Mouse (Mus musculus): ENCODE measurements around the gene Spindoc. TPM values are rescaled to one million over a fixed set of nuclear protein-coding genes. Genes with fewer than 3 reads are reported as not detected.

Gene Spindoc
- total and polyA plus RNA-seq, 2 experiments from 2014 or later: 19.8 to 35.2 TPM

DNA sequence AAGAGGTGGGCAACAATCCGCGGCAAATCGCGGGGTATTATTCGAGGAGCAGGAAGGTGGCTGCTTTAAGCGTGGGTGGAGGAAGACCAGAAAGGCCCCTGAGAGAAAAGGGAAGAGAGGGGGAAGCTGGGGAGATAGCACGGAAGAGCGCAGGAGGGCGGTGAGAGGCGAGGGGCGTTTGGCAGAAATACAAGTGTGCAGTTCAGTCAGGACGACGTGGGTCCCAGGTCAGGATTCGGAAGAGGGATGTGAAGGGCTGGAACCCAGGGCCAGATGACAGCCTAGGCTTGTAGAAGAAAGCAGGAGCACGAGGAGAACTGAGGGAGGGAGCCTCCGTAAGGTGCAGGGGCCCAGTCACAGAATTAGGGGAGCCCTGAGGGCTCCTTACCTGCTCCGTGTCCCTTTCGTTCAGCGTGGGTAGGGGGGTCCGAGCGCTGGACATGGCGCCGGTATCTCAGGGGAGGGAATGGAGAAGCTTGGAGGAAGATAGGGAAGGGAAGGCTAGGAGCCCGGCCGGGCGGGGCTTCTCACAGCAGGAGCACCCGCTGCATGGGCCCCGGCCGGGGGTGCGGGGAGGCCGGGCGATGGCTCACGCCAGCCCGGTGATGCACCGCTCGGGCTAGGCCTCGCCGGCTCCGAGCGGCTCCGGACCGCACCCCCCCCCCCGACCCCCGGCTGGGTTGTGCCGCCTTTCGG is 41.9 kb downstream of the Spindoc start:
- DNase-seq (ENCODE audit: low spot score): peak; percentile 17
- H3K4me1 ChIP-seq (ENCODE audit: insufficient read depth, low read length): peaks cover 21% of the 10 kb centered on the region
- peak; percentile 83 for ATAC-seq (ENCODE audit: low FRiP score)

DNA sequence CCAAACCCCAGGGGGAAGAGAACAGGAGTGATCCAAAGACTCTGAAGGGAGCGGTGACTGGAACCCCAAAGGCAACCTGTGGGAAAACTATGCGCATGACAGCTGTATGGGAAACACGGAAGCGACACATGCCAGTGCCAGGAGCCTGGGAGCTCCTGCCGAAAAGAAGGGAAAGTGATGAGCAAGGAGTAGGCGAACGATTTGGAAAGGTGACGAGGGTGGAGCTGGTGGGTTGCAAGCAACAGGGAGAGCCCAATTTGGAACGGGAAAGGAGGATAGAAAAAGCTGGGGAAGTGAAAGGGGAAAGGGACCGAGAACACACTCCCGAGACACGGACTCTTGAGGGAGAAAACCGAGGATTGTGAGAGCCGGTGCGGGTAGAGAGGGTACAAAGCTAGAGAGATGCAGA is 42.4 kb downstream of the Spindoc start:
- no peak overlapping the region for H3K27ac ChIP-seq (ENCODE audit: low read depth, low read length)
- H3K9me3 ChIP-seq (ENCODE audit: low read length): no peaks in the 10 kb centered on the region
- no peak for ATAC-seq (ENCODE audit: low FRiP score)
- WGBS: under 1% methylated on average over 15 of the region's 15 CpGs
- no peak for TF ChIP-seq CTCF (IDR thresholded peaks at IDR 0.05)
- H3K27me3 ChIP-seq (ENCODE audit: insufficient read depth, low read length): no peaks in the 10 kb centered on the region
- H3K4me3 ChIP-seq (ENCODE audit: low read depth, low read length): peak overlapping the region; percentile 89
- peak; percentile 28 for DNase-seq (ENCODE audit: low spot score)
- H3K36me3 ChIP-seq (ENCODE audit: insufficient read depth, low read length): no peaks in the 10 kb centered on the region
- peak overlapping the region; percentile 99 for H3K9ac ChIP-seq (replicated peaks; ENCODE audit: low read length, poor library complexity, severe bottlenecking)
- H3K4me1 ChIP-seq (ENCODE audit: insufficient read depth, low read length): peaks cover 21% of the 10 kb centered on the region
- H3K4me2 ChIP-seq (ENCODE audit: low read depth, low read length, poor library complexity, severe bottlenecking): peak overlapping the region; percentile 90

More for the DNA sequence above, 41.9 kb downstream of the Spindoc start:
- WGBS: under 1% methylated on average over 23 of the region's 46 CpGs
- Histone ChIP-seq H3K9me3 (ENCODE audit: low read length) (no peaks in the 10 kb centered on the region), H3K4me2 (ENCODE audit: low read depth, low read length, poor library complexity, severe bottlenecking) (peak overlapping the region; percentile 90), H3K27ac (ENCODE audit: low read depth, low read length) (peak overlapping the region; percentile 77), H3K27me3 (ENCODE audit: insufficient read depth, low read length) (no peaks in the 10 kb centered on the region), H3K4me3 (ENCODE audit: low read depth, low read length) (peak overlapping the region; percentile 89), H3K36me3 (ENCODE audit: insufficient read depth, low read length) (no peaks in the 10 kb centered on the region), H3K9ac (replicated peaks; ENCODE audit: low read length, poor library complexity, severe bottlenecking) (peak overlapping the region; percentile 99)
- TF ChIP-seq CTCF (IDR thresholded peaks at IDR 0.05): no peak

DNA sequence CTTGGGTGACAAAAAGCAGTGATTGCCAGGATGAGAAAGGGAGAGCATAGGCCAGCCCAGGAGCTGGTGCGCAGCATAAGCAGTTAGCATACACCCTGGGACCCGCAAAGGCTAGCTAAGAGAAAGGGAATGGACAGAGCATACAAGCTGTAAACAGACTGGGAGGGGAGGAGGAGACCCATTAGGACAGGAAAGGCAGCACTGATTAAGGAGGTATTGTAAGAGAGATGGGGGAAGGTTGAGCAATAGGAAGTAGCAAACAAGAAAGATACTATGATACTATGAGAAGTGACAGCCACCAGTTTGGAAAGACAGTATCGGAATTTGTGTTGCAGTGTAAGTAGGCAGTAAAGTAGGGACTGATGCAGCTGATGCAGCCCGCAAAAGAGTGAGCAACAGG is 42.9 kb downstream of the Spindoc start:
- no peak for TF ChIP-seq CTCF (IDR thresholded peaks at IDR 0.05)
- no peaks in the 10 kb centered on the region for H3K9me3 ChIP-seq (ENCODE audit: low read length)
- no peaks in the 10 kb centered on the region for H3K36me3 ChIP-seq (ENCODE audit: insufficient read depth, low read length)
- no peaks in the 10 kb centered on the region for H3K27me3 ChIP-seq (ENCODE audit: insufficient read depth, low read length)
- peak overlapping the region; percentile 90 for H3K4me2 ChIP-seq (ENCODE audit: low read depth, low read length, poor library complexity, severe bottlenecking)
- H3K4me1 ChIP-seq (ENCODE audit: insufficient read depth, low read length): peaks cover 21% of the 10 kb centered on the region
- no peak overlapping the region for H3K27ac ChIP-seq (ENCODE audit: low read depth, low read length)
- peak overlapping the region; percentile 99 for H3K9ac ChIP-seq (replicated peaks; ENCODE audit: low read length, poor library complexity, severe bottlenecking)
- DNase-seq (ENCODE audit: low spot score): no peak
- no peak for ATAC-seq (ENCODE audit: low FRiP score)
- 41% methylated on average over 4 of the region's 4 CpGs for WGBS
- peak overlapping the region; percentile 89 for H3K4me3 ChIP-seq (ENCODE audit: low read depth, low read length)

DNA sequence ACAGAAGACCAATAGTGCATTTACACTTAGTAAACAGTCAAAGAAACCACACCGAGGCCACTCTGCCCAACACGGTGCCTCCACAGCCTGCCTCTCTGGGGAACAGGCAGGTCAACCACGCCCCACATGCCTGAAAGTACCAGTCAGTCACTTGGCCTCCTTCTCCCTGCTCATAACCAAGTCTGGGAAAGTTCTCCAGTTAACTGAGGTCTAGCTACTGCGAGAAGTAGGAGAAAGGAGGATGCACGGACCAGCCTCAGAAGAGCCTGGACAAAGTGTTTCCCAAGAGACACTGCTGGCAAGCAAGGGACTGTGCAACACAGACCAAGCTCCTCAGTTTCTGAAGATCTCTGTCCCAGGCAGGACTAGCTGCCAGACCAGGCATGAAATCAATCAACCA is 43.8 kb downstream of the Spindoc start:
- H3K27ac ChIP-seq (ENCODE audit: low read depth, low read length): no peak overlapping the region
- H3K4me1 ChIP-seq (ENCODE audit: insufficient read depth, low read length): peaks cover 21% of the 10 kb centered on the region
- H3K36me3 ChIP-seq (ENCODE audit: insufficient read depth, low read length): peaks cover under 1% of the 10 kb centered on the region; the same call in 1 of the 2 replicates
- no peak for ATAC-seq (ENCODE audit: low FRiP score)
- TF ChIP-seq CTCF (IDR thresholded peaks at IDR 0.05): no peak
- H3K9ac ChIP-seq (replicated peaks; ENCODE audit: low read length, poor library complexity, severe bottlenecking): peak overlapping the region; percentile 48; the same call in 1 of the 2 replicates
- peak overlapping the region; percentile 89; the same call in 1 of the 2 replicates for H3K4me3 ChIP-seq (ENCODE audit: low read depth, low read length)
- no peaks in the 10 kb centered on the region for H3K9me3 ChIP-seq (ENCODE audit: low read length)
- H3K4me2 ChIP-seq (ENCODE audit: low read depth, low read length, poor library complexity, severe bottlenecking): peak overlapping the region; percentile 90
- DNase-seq (ENCODE audit: low spot score): peak; percentile 26
- 57% methylated on average over 5 of the region's 5 CpGs for WGBS
- no peaks in the 10 kb centered on the region for H3K27me3 ChIP-seq (ENCODE audit: insufficient read depth, low read length)

DNA sequence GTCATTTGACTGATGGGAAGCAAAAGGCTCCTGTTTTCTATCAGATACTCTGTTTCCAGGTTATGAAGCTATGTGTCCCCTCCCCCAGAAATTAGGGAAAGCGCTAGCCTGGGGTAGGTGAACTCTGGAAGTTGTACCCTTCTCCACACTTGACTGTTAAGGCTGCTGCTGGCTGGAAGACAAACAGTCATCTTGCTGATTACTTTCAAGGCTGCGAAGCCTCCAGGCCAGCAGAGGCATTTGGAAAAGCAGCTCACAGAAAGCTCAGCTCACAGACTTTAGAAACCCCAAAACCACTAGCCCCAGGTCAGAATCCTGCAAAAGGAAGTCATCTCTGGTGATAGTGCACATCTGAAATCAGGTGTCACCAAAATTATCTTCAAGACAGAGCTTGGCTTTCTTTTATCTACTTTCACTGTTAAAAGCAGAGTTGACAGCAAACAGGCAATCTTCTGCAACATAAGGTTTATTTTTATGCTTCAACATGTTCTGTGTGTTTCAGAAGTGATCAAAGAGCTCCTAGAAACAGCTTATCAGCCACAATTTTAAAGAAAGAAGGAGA is 44.9 kb downstream of the Spindoc start:
- Histone ChIP-seq H3K9ac (replicated peaks; ENCODE audit: low read length, poor library complexity, severe bottlenecking) (no peak overlapping the region), H3K9me3 (ENCODE audit: low read length) (no peaks in the 10 kb centered on the region), H3K27ac (ENCODE audit: low read depth, low read length) (no peak overlapping the region), H3K4me3 (ENCODE audit: low read depth, low read length) (no peak overlapping the region), H3K4me2 (ENCODE audit: low read depth, low read length, poor library complexity, severe bottlenecking) (0 out of 2 replicates have a peak overlapping the region, but pooled peaks have one; percentile 90), H3K27me3 (ENCODE audit: insufficient read depth, low read length) (no peaks in the 10 kb centered on the region), H3K36me3 (ENCODE audit: insufficient read depth, low read length) (peaks cover 3% of the 10 kb centered on the region; the same call in 1 of the 2 replicates), H3K4me1 (ENCODE audit: insufficient read depth, low read length) (peaks cover 21% of the 10 kb centered on the region)
- no peak for DNase-seq (ENCODE audit: low spot score)
- no peak for TF ChIP-seq CTCF (IDR thresholded peaks at IDR 0.05)
- 82% methylated on average over 2 of the region's 2 CpGs for WGBS
- ATAC-seq (ENCODE audit: low FRiP score): no peak

DNA sequence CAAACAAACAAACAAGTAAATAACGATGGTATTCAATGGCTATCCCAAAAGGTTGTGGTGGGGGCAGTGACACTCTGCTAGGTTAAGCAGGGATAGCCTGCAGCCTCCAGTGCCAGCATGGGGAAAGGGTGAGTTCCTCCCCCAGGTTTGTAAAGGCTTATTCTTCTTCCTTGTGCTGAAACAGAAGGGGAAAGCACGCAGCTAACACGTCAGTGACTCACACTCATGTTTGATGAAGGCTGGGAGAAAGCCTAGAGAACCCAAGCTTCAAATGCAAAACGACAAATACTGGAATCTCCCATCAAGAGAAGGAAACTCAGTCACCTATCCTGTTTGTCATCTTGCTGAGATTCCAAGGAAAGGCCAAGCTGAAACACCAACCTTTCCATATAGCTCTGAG is 47.1 kb downstream of the Spindoc start:
- peaks cover 21% of the 10 kb centered on the region for H3K4me1 ChIP-seq (ENCODE audit: insufficient read depth, low read length)
- no peak overlapping the region for H3K4me3 ChIP-seq (ENCODE audit: low read depth, low read length)
- DNase-seq (ENCODE audit: low spot score): no peak
- 86% methylated on average over 4 of the region's 4 CpGs for WGBS
- H3K9me3 ChIP-seq (ENCODE audit: low read length): no peaks in the 10 kb centered on the region
- ATAC-seq (ENCODE audit: low FRiP score): no peak
- H3K4me2 ChIP-seq (ENCODE audit: low read depth, low read length, poor library complexity, severe bottlenecking): no peak overlapping the region
- no peaks in the 10 kb centered on the region for H3K27me3 ChIP-seq (ENCODE audit: insufficient read depth, low read length)
- peaks cover 3% of the 10 kb centered on the region; the same call in 1 of the 2 replicates for H3K36me3 ChIP-seq (ENCODE audit: insufficient read depth, low read length)
- no peak overlapping the region for H3K27ac ChIP-seq (ENCODE audit: low read depth, low read length)
- no peak overlapping the region for H3K9ac ChIP-seq (replicated peaks; ENCODE audit: low read length, poor library complexity, severe bottlenecking)
- TF ChIP-seq CTCF (IDR thresholded peaks at IDR 0.05): no peak

All from midbrain, postnatal 0 days (tissue).